Mouse (Mus musculus): ENCODE measurements at regions not wholly inside any gene's neighbourhood (a gene's known extent, or its start where the extent isn't known, plus 50 kb on each side); places are given as distances from the start of the nearest gene placed in this dataset.

- Histone ChIP-seq H3K4me3 (ENCODE audit: insufficient read depth, low read length) (no peak overlapping the region), H3K4me1 (ENCODE audit: control insufficient read depth, insufficient read depth, low read length) (no peaks in the 10 kb centered on the region), H3K27ac (ENCODE audit: insufficient read depth, low read length) (no peak overlapping the region)
- TF ChIP-seq POLR2A (IDR thresholded peaks at IDR 0.05; ENCODE audit: extremely low read depth, insufficient read depth, low read length), result no peak
- no peak for TF ChIP-seq CTCF (IDR thresholded peaks at IDR 0.05; ENCODE audit: extremely low read depth, insufficient read depth, low read length)
Measured at GRCm38 (mm10) chr7:61308268-61308667, 1038.1 kb upstream of the Ndn start.

- Histone ChIP-seq H3K4me3 (ENCODE audit: insufficient read depth, low read length) (peak overlapping the region; percentile 68), H3K4me1 (ENCODE audit: control insufficient read depth, insufficient read depth, low read length) (no peaks in the 10 kb centered on the region), H3K27ac (ENCODE audit: insufficient read depth, low read length) (peak overlapping the region; percentile 89)
- TF ChIP-seq CTCF (IDR thresholded peaks at IDR 0.05; ENCODE audit: extremely low read depth, insufficient read depth, low read length) (no peak), POLR2A (IDR thresholded peaks at IDR 0.05; ENCODE audit: extremely low read depth, insufficient read depth, low read length) (no peak)
Measured at GRCm38 (mm10) chr7:61311179-61311921, 1035.0 kb upstream of the Ndn start.

Data from cortical plate, adult 2 months (tissue).